Mouse (Mus musculus) megakaryocyte progenitor cell, adult 5-6 weeks (primary cell): ENCODE data around the gene Acaca. TPM values are rescaled to one million over a fixed set of nuclear protein-coding genes. Genes with fewer than 3 reads are reported as not detected.
"Not testable (repeated sequence)": the region's sequence is repeated elsewhere in the genome, so short reads cannot be mapped to it uniquely, and the experiment has no call there.

Source experiments
- ATAC-seq: replicated peaks from 2 replicates; pipeline ENCODE4 v1.8.0; 2016; ENCODE audit warnings: mild to moderate bottlenecking, moderate TSS enrichment, inconsistent platforms; ENCODE audit not compliant: poor library complexity
- total RNA-seq, 2 experiments: library from RNA; stranded (forward) in 1 of 2; stranded (reverse) in 1 of 2; fragments of 157-497, 149-512 nt in 1 of 2; fragments of 200-1000 nt in 1 of 2; gene quantifications; 2 replicates each; pipeline versions ENCODE4 v1.2.3 to v1.2.4; 2015 to 2017

The Acaca gene
- total RNA-seq, 2 experiments from 2014 or later, result 32.8 to 33.0 TPM

DNA sequence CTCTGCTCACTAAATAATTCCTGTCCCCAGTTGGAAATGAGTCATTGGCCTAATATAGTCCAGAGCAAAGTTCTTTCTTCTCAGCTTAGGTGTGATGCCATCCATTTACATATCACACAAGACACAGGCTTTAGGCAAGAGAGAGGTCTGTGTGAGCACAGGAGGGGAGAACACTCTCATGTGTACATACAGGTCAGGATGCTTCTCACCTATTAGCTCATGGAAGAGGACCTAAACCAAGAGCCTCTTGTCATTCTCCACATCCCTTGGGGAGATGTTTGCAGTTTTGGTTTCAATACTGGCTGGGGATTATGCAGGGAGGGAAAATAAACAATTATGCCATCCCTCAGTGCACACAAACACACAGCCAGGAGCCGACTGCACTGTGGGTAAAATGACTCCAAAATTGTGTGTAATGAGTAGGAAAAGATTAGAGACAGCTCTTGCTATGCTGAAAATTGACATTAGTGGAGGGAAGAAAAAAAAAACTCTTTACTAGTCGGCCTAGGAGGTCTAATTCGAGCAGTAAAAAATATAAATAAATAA, 246.6 kb downstream of the Acaca start:
- no peak for ATAC-seq

GRCm38 (mm10) chr11:84376510-84377365, 247.3 kb downstream of the Acaca start:
- no peak for ATAC-seq

DNA sequence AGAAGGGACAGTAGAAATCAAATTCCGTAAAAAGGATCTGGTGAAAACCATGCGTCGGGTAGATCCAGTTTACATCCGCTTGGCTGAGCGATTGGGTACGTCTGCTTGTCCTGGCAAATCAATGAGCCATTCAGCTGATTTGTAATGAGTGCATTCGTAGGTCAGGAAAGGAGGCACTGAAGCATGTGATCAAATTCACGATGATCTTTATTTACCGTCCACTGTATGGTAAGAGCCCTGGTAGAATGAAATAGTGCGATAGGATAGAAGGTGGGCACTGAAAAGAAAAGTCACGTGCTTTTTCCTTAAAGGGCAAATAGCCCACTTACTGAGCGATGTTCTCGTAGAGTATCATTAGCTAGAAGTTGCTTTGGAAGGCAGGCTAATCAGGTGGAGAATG, 253.0 kb downstream of the Acaca start:
- no peak for ATAC-seq

DNA sequence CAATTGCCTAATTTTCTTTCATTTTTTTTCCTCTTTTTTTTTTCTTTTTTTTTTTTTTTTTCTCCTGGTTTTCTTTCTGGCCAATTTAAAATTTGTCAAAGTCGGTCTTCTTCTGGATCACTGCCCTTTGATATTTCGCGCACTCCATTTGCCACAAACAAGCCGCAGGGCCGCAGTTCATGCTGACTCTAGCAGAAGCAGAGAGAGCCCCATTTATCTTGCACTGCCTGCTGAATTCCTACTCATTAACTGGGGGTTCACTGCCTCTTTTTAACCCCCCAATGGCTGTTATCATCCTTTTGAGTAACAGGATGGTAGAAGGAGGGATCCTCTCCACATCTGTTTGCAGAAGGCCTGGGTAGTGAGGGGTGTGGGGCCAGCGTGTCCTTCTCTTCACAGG, 254.4 kb downstream of the Acaca start:
- ATAC-seq, result no peak

- no peak for ATAC-seq
Observed at GRCm38 (mm10) chr11:84389332-84389731, 259.9 kb downstream of the Acaca start.

DNA sequence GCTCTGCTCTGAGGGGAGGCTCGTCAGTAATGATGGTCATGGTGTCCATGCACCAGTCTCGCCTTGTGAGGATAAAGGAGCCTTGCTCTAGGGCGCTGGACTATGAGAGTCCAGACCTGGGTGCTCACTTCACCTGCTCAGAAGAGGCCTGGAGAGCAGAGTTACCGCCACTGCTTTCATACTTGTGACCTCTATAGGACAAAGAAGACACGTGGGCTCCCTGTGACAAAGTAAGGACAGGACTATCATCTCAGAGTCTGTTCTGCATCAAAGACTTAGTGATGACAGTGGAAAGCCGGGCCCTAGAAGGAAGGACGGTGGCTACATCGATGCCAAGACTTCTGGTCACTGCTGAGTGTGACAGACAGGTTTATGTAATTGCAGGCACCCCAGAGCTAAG, 261.7 kb downstream of the Acaca start:
- no peak for ATAC-seq

DNA sequence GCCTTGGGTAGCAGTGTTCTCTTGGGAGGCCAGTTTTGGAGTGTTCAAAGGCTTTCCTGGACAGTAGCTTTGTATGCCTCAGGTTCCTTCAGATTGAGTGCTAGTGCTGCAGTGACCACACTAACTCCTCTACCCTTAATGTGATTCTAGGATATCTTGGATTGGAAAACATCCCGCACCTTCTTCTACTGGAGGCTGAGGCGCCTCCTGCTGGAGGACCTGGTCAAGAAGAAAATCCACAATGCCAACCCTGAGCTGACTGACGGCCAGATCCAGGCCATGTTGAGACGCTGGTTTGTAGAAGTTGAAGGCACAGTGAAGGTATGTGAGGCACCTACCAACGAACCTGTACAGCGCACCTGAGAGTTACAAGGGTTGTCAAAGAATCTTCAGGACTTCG, 262.6 kb downstream of the Acaca start:
- ATAC-seq, result not testable (repeated sequence)

DNA sequence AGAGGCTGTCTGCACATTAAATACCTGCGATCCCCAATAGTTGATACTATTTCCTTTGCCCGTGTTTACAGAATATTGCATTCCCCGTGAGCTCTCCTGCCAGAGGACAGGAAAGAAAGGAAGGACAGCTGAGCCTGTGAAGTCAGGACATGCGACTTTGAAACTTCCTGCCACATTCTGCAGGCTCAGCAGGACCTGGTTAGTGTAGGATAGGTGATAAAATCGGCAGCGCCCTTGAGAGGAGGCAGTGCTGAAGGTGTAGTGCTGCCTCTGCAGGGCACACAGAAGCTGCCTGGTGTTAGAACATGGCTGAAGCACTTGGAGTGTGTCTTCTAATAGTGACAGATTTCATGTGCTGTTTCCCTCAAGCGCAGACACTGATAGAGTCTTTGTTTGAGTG, 264.1 kb downstream of the Acaca start:
- no peak for ATAC-seq

DNA sequence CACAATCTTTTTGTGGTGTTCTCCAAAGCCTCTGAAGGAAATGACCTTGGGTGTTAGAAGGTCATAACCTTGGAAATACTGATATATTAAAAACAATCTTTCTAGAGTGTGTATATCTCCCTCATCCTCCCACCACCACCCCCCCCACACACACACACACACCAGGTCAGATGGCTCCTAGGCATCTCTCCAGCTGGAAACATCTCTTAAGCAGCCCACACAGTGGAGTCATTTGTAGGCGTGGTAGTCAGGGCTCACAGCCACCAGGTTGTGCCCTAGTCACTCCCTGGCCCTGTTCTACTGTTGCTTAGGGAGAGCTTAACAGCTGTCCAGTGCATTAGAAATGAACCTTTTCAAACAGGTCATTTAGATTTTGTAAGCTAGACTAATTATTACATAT, 265.5 kb downstream of the Acaca start:
- ATAC-seq, result no peak

GRCm38 (mm10) chr11:84406733-84407132, 277.3 kb downstream of the Acaca start:
- no peak for ATAC-seq

GRCm38 (mm10) chr11:84410383-84410782, 280.9 kb downstream of the Acaca start:
- ATAC-seq, result no peak

DNA sequence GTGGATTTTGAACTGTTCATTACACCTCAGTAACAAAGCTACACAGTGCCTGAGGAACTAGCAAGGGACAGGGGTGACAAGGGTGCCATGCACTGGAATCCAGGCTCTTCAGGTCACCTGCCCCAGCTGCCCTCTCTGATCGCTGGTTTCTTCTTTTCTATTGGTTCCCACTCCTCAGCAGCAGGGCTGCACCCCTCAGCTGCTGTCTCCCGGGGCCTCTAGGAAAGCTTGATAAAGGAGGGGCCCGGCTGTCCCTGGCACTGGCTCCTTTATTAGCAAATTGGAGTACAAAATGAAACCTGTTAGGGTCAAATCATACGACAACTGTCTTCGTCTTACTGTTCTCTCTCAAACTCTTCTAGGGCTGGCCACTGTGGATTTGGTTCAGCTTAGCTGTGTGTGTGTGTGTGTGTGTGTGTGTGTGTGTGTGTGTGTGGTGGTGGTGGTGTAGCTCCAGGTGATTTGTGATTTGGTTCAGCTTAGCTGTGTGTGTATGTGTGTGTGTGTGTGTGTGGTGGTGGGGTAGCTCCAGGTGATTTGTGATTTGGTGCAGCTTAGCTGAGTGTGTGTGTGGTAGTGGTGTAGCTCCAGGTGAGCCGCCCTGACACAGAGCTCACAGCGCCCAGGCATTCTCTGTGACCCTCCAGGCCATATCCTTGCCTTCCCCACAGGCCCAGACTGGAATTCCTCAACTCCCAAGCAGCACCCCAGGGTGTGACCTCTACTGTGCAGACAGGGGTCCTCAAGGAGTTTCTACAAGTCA, 281.6 kb downstream of the Acaca start:
- ATAC-seq, result no peak

DNA sequence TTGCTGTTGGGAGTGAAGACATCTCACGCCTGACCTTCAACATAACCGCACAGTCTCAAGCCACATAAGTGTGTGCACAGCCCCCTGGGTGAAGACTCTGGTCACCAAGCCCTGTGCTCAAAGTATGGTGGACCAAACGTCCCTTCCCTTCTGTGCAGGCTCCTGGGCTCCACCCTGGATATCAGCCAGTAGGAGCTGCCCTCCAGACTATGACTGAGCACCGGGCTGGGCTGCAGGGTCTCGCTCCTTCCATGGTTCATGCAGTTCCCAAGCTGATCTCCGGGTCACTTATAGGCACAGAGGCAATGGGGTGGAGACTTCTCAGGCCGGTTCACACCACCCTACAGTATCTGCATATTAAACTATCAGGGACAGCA, 282.2 kb downstream of the Acaca start:
- ATAC-seq, result no peak

DNA sequence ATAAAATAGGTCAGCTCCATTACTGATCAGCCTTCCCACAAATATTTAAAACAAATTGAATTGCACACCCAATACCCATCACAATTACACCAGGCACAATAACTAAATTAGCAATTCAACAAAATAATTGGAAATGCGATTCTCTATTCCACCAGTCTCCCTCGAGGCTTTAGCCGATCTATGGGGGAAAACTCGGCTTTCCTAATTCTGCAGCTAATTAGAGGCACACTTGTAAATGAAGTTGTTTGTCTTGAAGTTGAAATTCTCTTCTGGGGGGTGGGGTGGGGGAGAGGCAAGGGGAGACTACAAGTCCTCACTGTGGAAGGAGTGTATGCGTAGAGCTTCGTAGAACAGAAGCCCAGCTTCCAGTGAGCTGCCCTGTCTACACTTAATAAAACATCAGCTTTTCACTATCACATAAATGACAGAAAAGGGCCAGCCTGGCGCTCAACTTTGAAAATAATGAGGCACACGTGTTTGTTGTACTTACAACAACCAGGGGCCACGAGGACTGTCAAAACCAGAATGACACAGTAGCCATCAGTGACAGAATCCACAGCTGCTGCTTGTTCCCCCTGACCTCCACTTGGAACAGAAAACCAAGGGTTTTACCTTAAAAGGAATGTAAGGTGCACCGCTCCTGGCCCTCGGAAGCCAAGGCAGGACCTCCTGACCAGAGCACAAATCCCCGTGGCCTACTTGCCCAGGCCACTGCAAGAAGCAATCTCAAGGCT, 282.9 kb downstream of the Acaca start:
- ATAC-seq, result no peak

DNA sequence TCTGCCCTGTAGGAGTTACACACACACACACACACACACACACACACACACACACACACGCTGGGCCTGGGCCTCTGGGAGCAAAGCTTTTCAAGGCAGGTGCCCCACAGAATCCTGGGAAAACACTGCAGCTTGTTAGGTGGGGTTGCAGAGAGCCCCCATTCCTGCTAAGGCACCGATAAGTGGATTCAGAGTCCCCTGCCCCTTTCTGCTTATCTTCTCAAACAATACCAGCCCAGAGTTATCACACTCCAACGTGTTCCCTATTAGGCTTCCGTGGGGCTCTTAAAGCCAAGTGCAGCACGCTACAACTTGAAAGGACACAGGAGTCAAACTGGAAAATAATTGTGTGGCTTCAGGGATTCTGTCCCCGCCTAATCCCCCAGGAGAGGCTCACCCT, 283.6 kb downstream of the Acaca start:
- ATAC-seq, result peak; percentile 46

GRCm38 (mm10) chr11:84420779-84421178, 291.3 kb downstream of the Acaca start:
- no peak for ATAC-seq

GRCm38 (mm10) chr11:84425736-84426632, 296.5 kb downstream of the Acaca start:
- no peak for ATAC-seq

DNA sequence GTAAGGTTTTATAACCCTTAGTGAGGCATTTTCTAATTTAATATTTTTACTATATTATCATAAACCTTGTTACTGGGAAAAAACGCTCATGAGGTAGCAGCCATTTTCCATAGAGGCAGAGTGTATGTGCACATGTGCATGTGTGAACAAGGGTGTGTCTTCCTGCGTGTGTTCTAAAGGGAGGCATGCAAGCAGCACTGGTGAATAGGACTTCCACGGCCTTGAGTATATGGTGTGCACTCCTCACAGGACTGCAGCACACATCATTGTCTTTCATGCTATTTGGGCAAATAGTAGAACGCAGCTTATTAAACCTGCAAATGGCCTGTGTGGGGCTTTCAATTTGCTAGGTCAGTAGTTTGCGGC, 297.1 kb downstream of the Acaca start:
- no peak for ATAC-seq

GRCm38 (mm10) chr11:84429581-84429980, 300.1 kb downstream of the Acaca start:
- ATAC-seq, result peak; percentile 69

DNA sequence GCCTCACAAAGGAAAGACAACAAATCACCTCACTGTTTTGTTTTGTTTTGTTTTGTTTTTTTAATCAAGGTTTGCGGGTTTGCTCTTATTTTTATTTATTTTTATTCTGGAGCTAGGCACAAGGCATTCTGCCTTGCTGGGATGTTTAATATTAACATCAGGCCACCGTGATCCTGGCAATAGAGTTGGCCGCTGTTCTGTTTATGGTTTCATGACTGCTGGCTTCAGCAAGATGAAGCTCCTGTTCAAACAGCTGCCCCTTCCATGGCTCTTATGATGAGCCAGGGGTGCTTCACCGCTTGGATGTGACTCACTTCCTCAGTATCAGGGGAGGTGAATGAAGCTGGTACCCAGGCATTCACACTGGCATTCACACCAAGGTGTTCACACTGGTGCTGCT, 300.9 kb downstream of the Acaca start:
- no peak for ATAC-seq
